Mouse (Mus musculus) retina, adult 2 months (tissue): ENCODE data around the gene Slc4a4.

Experiments
- DNase-seq: peaks from one replicate; pipeline ENCODE4 v3.0.0-alpha.2; 2012; ENCODE audit warnings: low read depth, low spot score

The Slc4a4 gene

GRCm38 (mm10) chr5:88917221-88917620 is 30.6 kb downstream of the Slc4a4 start:
- DNase-seq, result no peak

GRCm38 (mm10) chr5:88917630-88918029 is 31.0 kb downstream of the Slc4a4 start:
- no peak for DNase-seq

GRCm38 (mm10) chr5:88918538-88918937 is 31.9 kb downstream of the Slc4a4 start:
- DNase-seq, result no peak

- no peak for DNase-seq
Observed at GRCm38 (mm10) chr5:88925576-88925975, 39.0 kb downstream of the Slc4a4 start.

- DNase-seq, result no peak
Observed at GRCm38 (mm10) chr5:88928201-88928916, 41.7 kb downstream of the Slc4a4 start.

- no peak for DNase-seq
Observed at GRCm38 (mm10) chr5:88929392-88930094, 42.9 kb downstream of the Slc4a4 start.

- no peak for DNase-seq
Observed at GRCm38 (mm10) chr5:88930129-88930528, 43.5 kb downstream of the Slc4a4 start.

- no peak for DNase-seq
Observed at GRCm38 (mm10) chr5:88930611-88931010, 44.0 kb downstream of the Slc4a4 start.

- no peak for DNase-seq
Observed at GRCm38 (mm10) chr5:88931176-88931575, 44.6 kb downstream of the Slc4a4 start.

GRCm38 (mm10) chr5:88933454-88933853 is 46.8 kb downstream of the Slc4a4 start:
- no peak for DNase-seq

GRCm38 (mm10) chr5:88933946-88934345 is 47.3 kb downstream of the Slc4a4 start:
- no peak for DNase-seq

- no peak for DNase-seq
Observed at GRCm38 (mm10) chr5:88938208-88938607, 51.6 kb downstream of the Slc4a4 start.

- DNase-seq, result no peak
Observed at GRCm38 (mm10) chr5:88939151-88939550, 52.5 kb downstream of the Slc4a4 start.

- no peak for DNase-seq
Observed at GRCm38 (mm10) chr5:88939782-88940181, 53.2 kb downstream of the Slc4a4 start.

- no peak for DNase-seq
Observed at GRCm38 (mm10) chr5:88941905-88942304, 55.3 kb downstream of the Slc4a4 start.

- DNase-seq, result no peak
Observed at GRCm38 (mm10) chr5:88945661-88946339, 59.2 kb downstream of the Slc4a4 start.

- no peak for DNase-seq
Observed at GRCm38 (mm10) chr5:88950337-88950736, 63.7 kb downstream of the Slc4a4 start.

GRCm38 (mm10) chr5:88952757-88953577 is 66.3 kb downstream of the Slc4a4 start:
- no peak for DNase-seq

- no peak for DNase-seq
Observed at GRCm38 (mm10) chr5:88957735-88958134, 71.1 kb downstream of the Slc4a4 start.

GRCm38 (mm10) chr5:88958966-88959365 is 72.3 kb downstream of the Slc4a4 start:
- DNase-seq, result no peak

- no peak for DNase-seq
Observed at GRCm38 (mm10) chr5:88959412-88959811, 72.8 kb downstream of the Slc4a4 start.
